Comparison of ENCODE assay signal across 8 mouse cellular contexts in genomic region chr1:178463712-178464111, GRCm38 (mm10). TPM values are rescaled to one million over a fixed set of nuclear protein-coding genes. Genes with fewer than 3 reads are reported as not detected.
DNase-seq lines count a peak whose midpoint lies in the region; ATAC-seq lines count a peak whose summit lies in the region.

No protein-coding gene starts in this region.

- ATAC-seq in forebrain, embryonic 14.5 days, result peak; percentile 97
- ATAC-seq in liver, embryonic 16.5 days (ENCODE audit: low read depth), result peak; percentile 80
- peak; percentile 89; the same call in 1 of the 2 replicates for ATAC-seq in neural tube, embryonic 15.5 days (ENCODE audit: low FRiP score)

- H3K9ac ChIP-seq in forebrain, embryonic 14.5 days (ENCODE audit: low read length), result no peak overlapping the region
- H3K9ac ChIP-seq in liver, embryonic 16.5 days (ENCODE audit: low read depth, low read length), result no peak overlapping the region
- H3K9ac ChIP-seq in neural tube, embryonic 15.5 days (replicated peaks), result no peak overlapping the region

- H3K9me3 ChIP-seq in forebrain, embryonic 14.5 days (replicated peaks; ENCODE audit: control insufficient read depth, low read length), result no peaks in the 10 kb centered on the region
- H3K9me3 ChIP-seq in liver, embryonic 16.5 days (replicated peaks; ENCODE audit: control insufficient read depth, low read length), result no peaks in the 10 kb centered on the region
- no peaks in the 10 kb centered on the region for H3K9me3 ChIP-seq in neural tube, embryonic 15.5 days (replicated peaks)

- H3K4me1 ChIP-seq in forebrain, embryonic 14.5 days (ENCODE audit: control insufficient read depth, insufficient read depth, low read length), result no peaks in the 10 kb centered on the region
- H3K4me1 ChIP-seq in liver, embryonic 16.5 days (ENCODE audit: control insufficient read depth, low read depth, low read length), result no peaks in the 10 kb centered on the region
- H3K4me1 ChIP-seq in neural tube, embryonic 15.5 days, result peaks cover 6% of the 10 kb centered on the region

- no peak overlapping the region for H3K4me2 ChIP-seq in forebrain, embryonic 14.5 days (ENCODE audit: low read length)
- no peak overlapping the region for H3K4me2 ChIP-seq in liver, embryonic 16.5 days (ENCODE audit: low read depth, low read length)
- no peak overlapping the region for H3K4me2 ChIP-seq in neural tube, embryonic 15.5 days

- peak; percentile 88 for DNase-seq in ES-CJ7 (ENCODE audit: low read depth, low spot score)
- peak; percentile 87 for DNase-seq in cerebellum, adult 11 months
- DNase-seq in forebrain, embryonic 14.5 days (ENCODE audit: low spot score), result peak; percentile 90
- peak; percentile 72 to 85 for DNase-seq in heart, postnatal 14 days
- DNase-seq in large intestine, adult 2 months (ENCODE audit: low read depth, low spot score), result peak; percentile 33
- peak; percentile 53 for DNase-seq in testis, postnatal 14 days (ENCODE audit: low spot score)

- H3K36me3 ChIP-seq in forebrain, embryonic 14.5 days (ENCODE audit: control insufficient read depth, insufficient read depth, low read length), result no peaks in the 10 kb centered on the region
- no peaks in the 10 kb centered on the region for H3K36me3 ChIP-seq in liver, embryonic 16.5 days (ENCODE audit: control insufficient read depth, insufficient read depth)
- H3K36me3 ChIP-seq in neural tube, embryonic 15.5 days, result no peaks in the 10 kb centered on the region

- no peaks in the 10 kb centered on the region for H3K27me3 ChIP-seq in forebrain, embryonic 14.5 days (replicated peaks; ENCODE audit: control insufficient read depth, insufficient read depth, low read length)
- H3K27me3 ChIP-seq in liver, embryonic 16.5 days (ENCODE audit: control insufficient read depth, insufficient read depth, low read depth, low read length), result no peaks in the 10 kb centered on the region
- H3K27me3 ChIP-seq in neural tube, embryonic 15.5 days (replicated peaks), result no peaks in the 10 kb centered on the region

- H3K4me3 ChIP-seq in forebrain, embryonic 14.5 days (ENCODE audit: low read depth, low read length), result no peak overlapping the region
- no peak overlapping the region for H3K4me3 ChIP-seq in liver, embryonic 16.5 days (ENCODE audit: low read depth, low read length)
- no peak overlapping the region for H3K4me3 ChIP-seq in neural tube, embryonic 15.5 days (replicated peaks)

- intact Hi-C loops in heart, postnatal 14 days (cut with DNase I), result loop anchor here (1.0 to 10.0 kb wide), 2 partner anchors 318 to 519 kb away; no protein-coding TSS in a partner anchor

- WGBS in forebrain, embryonic 14.5 days, result 0% methylated on average over 2 of the region's 2 CpGs
- 0% methylated on average over 2 of the region's 2 CpGs for WGBS in large intestine, adult 2 months
- WGBS in liver, embryonic 16.5 days (ENCODE audit: insufficient replicate concordance), result 0% methylated on average over 2 of the region's 2 CpGs
- 0% methylated on average over 2 of the region's 2 CpGs for WGBS in neural tube, embryonic 15.5 days

- H3K27ac ChIP-seq in forebrain, embryonic 14.5 days (ENCODE audit: low read depth, low read length), result no peak overlapping the region
- H3K27ac ChIP-seq in liver, embryonic 16.5 days (ENCODE audit: low read length), result no peak overlapping the region
- H3K27ac ChIP-seq in neural tube, embryonic 15.5 days (replicated peaks), result no peak overlapping the region

RNA-seq across cellular contexts. Expression of gene Efcab2, which starts 57.8 kb away (rescaled TPM):
- 5.9 and 7.6 TPM in 2 replicates for polyA plus RNA-seq in forebrain, embryonic 14.5 days (2014; fragmentation: Nextera tagmentation; extraction: Ambion mirVana)
- total RNA-seq in heart, postnatal 14 days (2021), result 10 to 100 TPM; 49.9 to 50.0 TPM
- 0.19 and 0.25 TPM in 2 replicates for polyA plus RNA-seq in large intestine, adult 2 months (2012; rRNA removed)
- 1.9 TPM in 2 replicates for polyA plus RNA-seq in liver, embryonic 16.5 days (2015; fragmentation: Nextera tagmentation; extraction: Ambion mirVana)
- 10.7 and 10.8 TPM in 2 replicates for polyA plus RNA-seq in neural tube, embryonic 15.5 days (2015; fragmentation: Nextera tagmentation; extraction: Ambion mirVana)

Comparison
In these comparisons a context has a peak if more than half of its experiments do, and no peak if none do; other contexts are left out.
1. DNase-seq: peak in every context shown above with its lines; median percentile 90 in forebrain, embryonic 14.5 days; 88 in ES-CJ7; 87 in cerebellum, adult 11 months; 78 in heart, postnatal 14 days; 53 in testis, postnatal 14 days; 33 in large intestine, adult 2 months.